Mouse (Mus musculus) cerebellum, adult 2 months (tissue): ENCODE results near the gene 1700074P13Rik.

Experiments used
- CTCF ChIP-seq: fragments of 200-500 bp; IDR thresholded peaks from 2 replicates; pipeline ENCODE4 v1.5.1; 2011; ENCODE audit warnings: low read depth, mild to moderate bottlenecking, control low read depth, low read length, moderate library complexity, borderline replicate concordance; ENCODE audit not compliant: insufficient read depth
- POLR2A ChIP-seq: fragments of 200-500 bp; IDR thresholded peaks from 2 replicates; pipeline ENCODE4 v1.6.1; 2011; ENCODE audit warnings: low read length, control low read depth, borderline replicate concordance; ENCODE audit not compliant: insufficient read depth

- no peak for TF ChIP-seq CTCF
- no peak for TF ChIP-seq POLR2A
Observed at GRCm38 (mm10) chr6:40894716-40895115, 45.6 kb downstream of the 1700074P13Rik start.
